Mouse (Mus musculus): ENCODE measurements around the gene Akap7. TPM values are rescaled to one million over a fixed set of nuclear protein-coding genes. Genes with fewer than 3 reads are reported as not detected.

Gene Akap7
- total RNA-seq, 2 experiments from 2014 or later = 68.4 to 70.1 TPM

DNA sequence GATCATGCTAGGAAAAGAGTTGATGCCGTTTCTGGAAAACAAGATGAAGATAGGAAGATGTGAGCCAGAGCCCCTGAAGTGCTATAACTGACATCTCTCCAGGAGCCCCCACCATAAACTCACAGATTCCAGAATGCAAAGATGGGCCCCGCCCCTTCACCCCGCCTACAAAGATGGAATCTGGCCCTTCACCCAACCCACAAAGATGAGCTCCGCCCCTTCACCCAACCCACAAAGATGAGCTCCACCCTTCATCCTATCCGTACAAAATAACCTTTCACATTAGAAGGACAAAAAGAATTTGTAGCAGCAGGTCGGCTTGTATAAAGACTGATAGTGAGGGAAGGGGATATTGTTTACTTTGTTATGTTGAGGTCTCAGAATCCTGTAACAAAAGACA lies 49.5 kb downstream of the Akap7 start:
- no peak for DNase-seq (ENCODE audit: low spot score in 2 of 2)

DNA sequence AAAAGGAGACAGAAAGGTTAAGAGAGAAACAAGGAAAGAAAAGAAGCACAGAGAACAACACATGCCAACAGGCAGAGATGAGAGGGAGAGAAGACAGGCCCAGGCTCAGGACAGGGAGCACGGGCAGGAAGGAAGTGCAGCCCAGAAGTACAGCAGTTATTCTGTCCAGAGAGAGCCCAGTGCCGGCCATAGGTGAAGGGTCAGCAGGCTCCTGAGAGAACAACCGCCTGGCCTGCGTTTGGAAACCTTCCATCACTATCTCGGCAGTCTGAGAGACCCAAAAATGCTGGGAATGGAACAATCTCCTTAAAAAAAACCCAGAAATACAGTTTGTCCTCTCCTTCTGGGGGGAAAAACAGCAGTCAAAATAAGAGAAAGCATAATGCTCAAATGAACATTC lies 50.2 kb downstream of the Akap7 start:
- DNase-seq (ENCODE audit: low spot score in 2 of 2) = no peak

DNA sequence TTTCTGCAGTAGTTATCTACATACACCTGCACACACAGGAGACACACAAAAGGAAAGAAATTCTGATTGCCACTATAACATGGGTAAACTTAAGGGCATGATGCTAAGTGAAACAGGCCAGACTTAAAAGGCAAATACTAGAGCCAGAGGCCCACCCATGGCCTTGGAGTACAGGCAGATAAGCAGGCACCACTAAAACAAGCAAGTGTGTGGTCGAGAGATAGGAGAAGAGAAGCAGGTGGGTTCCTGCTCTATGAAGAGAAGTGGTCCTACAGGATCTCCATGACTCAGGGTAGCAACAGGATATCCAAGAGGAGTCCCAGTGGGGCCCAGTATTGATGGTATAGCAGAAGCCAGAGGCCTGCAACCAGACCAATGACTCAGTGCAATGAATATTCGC lies 54.2 kb downstream of the Akap7 start:
- DNase-seq (ENCODE audit: low spot score in 2 of 2) = no peak

DNA sequence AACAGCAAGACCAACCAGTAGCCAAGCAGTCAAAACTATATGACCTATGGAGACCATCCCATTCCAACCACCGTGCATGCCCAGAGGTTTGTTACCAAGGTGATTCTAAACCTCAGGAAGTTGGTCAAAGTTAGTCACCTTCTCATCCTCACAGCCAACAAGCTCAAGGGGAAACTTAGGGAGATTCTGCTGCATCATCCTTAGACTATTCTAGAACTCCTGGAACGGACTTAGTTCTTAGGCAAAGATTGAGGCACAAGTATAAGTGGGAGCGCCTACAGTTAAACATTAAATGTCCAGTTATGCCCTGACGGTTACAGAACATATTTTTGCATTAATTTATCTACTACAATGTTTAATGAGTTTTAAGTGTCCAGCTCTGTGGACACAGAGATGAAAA lies 54.7 kb downstream of the Akap7 start:
- DNase-seq (ENCODE audit: low spot score in 2 of 2) = no peak

DNA sequence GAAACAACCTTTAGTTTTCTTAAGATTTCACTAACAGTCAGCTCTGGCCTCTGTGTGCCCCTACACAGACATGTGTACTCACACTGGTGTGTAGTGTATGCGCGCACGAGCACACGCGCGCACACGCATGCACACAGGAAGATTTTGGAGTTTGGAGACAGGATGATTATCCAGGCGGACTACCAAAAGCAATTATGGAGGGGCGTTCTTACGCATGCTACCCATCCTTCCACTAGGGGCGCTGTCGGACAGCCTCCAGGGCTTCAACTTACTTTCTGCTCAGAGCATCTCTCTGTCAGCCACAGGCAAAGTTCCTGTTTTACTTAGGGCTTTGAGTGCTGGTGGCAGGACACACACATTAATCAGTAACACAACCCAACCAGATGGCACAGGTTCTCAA lies 57.6 kb downstream of the Akap7 start:
- DNase-seq (ENCODE audit: low spot score in 2 of 2) = peak; percentile 47 to 63

DNA sequence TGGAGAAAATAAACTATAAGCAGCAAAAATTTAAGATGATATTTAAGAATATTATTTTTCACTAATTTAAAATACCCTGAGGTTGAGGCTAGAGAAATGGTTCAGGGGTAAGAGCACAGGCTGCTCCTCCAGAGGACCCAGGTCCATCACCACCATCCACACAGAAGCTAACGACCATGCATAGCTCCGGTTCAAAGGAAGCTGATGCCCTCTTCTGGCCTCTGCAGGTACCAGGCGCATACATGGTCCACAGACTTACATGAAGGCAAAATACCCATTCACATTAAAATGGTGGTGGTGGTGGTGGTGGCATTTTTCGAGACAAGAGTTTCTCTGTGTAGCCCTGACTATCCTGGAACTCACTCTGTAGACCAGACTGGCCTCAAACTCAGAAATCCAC lies 61.5 kb downstream of the Akap7 start:
- DNase-seq (ENCODE audit: low spot score in 2 of 2) = no peak

DNA sequence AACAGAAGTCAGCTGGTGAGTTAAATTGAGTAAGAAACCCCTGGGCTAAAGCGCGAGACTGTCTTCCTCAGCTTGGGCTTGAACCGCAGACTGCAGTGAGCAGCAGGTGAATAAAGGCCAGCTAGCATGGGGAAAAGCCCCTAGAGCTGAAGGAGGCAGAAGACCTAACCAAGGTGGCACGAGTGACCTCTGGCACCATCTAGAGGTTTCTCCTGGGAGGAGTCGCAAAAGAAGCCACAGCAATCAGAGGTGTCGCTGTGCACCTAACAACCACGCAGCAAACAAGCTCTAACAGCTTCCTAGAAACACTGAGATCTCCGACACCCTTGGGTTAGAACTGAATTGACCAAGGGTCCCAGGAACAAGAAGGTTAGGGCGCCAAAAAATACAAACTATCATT lies 68.5 kb downstream of the Akap7 start:
- peak; percentile 47 to 53 for DNase-seq (ENCODE audit: low spot score in 2 of 2)

DNA sequence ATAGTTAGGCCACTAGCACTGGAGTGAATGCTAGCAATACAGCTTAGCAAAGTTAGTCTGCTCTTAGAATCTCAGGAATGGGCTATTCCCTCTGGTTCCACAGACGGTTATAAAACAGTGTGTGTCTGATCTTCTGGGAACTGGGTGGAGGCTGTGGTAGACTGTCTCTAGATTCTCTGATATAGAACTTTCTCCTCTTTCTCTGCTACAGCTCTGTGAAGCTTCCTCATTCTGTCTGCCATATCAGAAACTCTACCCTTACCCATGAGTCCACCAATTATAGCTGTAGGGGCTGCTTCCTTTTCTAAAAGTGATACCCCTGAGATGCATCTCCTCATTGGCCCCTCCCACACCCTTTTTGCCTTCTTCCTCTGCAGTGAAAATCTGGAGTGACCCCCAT lies 73.6 kb downstream of the Akap7 start:
- DNase-seq (ENCODE audit: low spot score in 2 of 2) = no peak

DNA sequence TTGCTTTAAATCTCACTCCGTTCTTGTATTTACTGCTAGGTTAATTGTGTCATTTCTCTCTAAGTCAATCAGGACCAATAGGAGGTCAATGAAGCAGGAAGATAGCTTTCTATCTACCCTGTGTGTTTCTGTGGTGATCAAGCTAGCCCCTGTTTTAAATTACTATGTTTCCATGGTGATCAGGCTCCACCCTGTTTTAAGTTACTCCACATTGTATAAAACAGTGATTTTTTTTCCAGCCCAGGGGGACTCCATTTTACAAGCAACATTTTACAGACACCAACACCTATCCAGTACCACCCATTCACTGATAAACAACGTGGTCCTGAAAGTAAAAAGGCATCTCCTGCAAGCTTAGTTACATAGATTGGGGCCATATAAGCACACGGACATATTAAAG lies 75.0 kb downstream of the Akap7 start:
- DNase-seq (ENCODE audit: low spot score in 2 of 2) = no peak

DNA sequence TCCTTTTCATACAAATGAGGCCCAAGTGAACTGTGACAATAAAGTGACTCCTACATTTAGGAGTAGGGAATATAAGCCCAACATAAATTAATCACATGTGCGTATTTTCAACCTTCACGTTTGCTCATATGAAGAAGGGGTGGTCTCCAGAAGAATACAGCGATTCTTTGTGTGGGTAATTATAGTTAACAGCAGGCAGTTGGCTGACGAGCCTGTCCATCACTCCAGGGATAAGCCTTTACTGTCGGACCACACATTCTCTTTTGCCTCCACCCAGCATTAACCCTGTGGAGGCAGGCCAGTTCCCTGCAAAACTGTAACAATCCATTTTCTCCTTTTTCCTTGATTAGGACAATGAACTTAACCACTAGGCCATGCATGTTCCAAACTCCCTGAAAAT lies 76.3 kb downstream of the Akap7 start:
- no peak for DNase-seq (ENCODE audit: low spot score in 2 of 2)

DNA sequence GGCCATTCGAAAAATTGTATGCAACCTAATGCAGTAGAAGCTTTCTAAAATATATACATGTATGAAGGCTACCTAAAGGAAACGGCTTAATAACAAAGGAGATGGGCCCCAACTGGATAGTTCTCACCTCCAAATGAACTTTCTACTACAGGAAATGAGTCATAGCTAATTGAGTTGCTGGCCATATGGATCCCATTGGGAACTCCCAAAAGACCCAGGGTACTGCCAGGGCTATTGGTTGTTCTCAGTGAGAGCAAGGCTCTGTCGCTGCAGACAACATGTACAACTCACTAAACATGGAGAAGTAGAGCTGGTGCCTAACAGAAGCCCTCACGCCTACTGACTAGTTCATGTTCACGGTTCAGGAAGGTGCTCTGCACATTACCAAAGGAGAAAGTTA lies 83.3 kb downstream of the Akap7 start:
- DNase-seq (ENCODE audit: low spot score in 2 of 2) = no peak

DNA sequence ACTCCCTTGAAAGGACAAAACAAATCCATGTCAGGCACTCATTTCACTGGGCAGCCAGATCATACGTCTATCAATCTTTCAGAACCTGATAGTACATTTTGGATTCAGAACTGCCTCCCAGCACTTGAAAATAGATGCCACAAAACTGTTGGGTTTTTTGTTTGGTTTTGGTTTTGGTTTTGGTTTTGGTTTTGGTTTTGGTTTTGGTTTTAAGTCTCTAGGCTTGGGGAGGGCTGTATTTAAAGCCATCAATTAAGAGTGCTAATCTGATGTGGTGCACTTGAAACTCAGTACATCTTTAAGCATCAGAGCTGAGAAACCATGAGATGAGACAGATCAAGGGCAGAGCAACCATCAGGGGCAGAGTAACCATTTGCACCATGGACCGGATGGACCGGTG lies 86.9 kb downstream of the Akap7 start:
- DNase-seq (ENCODE audit: low spot score in 2 of 2) = no peak

DNA sequence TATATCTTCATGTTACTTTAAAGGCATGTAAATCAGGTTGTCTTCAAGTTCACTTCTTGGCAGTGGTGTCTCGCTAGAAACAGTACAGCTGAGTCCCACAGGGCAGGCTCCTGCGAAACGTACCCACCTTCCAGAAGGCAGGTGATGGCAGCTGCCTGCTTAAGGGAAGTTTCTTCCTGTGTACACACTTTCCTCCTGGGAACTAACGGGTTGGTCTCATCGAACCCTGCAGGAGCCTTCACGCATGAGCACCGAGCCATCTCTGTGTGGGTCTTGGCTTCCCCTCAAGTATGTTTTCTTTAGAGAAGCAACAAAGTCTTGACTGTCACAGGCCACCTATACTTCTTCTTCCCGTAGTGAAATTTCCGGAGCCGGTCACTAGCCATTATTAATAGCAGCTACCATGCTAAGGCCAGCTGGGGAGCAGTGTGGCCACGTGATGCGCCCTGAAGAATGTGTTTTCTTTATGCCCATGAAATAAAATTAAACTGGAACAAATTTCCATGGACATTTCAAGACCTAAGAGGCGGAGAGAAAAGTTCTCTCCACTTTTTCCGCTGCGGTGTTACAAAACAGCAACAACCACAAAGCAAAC lies 87.7 kb downstream of the Akap7 start:
- DNase-seq (ENCODE audit: low spot score in 2 of 2) = no peak

DNA sequence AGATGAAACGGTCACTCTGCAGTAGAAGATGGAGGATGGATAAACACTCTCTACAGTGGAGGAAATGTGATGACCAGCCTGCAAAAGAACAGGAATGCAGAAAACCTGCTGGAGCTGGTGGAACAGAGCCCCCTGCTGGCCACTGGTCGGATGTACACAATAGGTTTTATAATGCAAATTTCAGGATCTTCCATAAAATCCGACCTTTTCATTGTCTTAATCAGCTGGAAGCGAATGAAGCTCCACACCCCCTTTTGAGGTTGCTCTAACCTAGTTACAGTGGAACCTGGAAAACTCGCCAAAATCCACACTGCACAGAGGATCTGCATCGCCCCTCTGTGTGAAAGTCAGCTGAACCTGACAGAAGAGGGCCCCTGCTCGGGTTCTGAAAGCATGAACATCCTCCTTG lies 88.4 kb downstream of the Akap7 start:
- DNase-seq (ENCODE audit: low spot score in 2 of 2) = peak; percentile 80 to 82

DNA sequence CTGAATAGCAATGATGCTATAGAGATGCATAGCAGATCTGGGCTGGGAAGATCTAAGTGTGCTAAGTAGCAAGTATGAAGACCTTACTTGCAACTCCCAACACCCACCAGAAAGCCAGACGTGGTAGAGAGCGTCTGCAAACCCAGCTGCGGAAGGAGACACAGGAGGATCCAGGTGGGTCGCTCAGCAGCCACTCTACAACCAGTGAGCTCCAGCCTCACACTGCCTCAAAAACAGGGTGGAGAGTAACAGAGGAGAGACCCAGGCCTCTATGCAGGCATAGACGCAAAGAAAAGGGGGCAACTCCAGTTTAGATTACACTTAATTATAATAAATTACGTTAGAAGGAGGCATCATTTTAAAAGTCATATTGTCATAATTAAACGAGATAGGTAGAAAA lies 88.9 kb downstream of the Akap7 start:
- no peak for DNase-seq (ENCODE audit: low spot score in 2 of 2)

DNA sequence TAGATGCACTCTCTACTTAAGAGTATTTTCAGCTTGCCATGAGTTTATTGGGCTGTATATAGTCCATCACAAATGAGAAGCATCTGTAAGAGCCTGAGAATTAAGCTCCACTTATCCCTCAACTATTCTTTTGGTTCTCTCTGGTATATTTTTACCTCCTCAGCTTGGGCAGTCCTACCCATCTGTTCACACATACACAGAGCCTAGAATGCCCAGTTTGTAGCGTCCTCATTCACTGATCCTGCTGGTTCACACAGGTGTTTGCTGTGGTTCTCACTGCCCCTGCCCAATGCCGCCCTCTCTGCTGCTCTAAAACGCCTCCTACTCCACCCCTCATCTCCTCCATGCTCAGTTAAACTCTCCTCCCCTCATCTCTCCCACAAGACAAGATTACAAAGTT lies 91.7 kb downstream of the Akap7 start:
- DNase-seq (ENCODE audit: low spot score in 2 of 2) = no peak

DNA sequence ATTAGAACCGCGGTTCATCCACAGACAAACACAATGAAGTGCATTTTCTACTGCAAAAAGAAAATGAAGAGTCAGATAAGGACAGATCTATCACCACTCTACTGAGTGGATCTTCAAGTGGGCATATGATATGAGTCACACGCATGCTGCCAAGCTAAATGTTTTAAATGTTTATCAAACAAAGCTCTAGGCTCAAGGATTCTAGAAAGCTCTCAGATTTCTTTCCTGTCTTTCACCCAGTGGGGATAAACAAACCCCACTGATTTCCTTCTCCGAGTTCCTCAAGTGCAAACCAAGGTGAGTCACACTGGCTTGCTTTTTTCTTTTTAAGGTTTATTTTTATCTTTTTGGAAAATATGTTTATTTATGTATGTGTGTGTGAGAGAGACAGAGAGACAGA lies 94.0 kb downstream of the Akap7 start:
- DNase-seq (ENCODE audit: low spot score in 2 of 2) = no peak

DNA sequence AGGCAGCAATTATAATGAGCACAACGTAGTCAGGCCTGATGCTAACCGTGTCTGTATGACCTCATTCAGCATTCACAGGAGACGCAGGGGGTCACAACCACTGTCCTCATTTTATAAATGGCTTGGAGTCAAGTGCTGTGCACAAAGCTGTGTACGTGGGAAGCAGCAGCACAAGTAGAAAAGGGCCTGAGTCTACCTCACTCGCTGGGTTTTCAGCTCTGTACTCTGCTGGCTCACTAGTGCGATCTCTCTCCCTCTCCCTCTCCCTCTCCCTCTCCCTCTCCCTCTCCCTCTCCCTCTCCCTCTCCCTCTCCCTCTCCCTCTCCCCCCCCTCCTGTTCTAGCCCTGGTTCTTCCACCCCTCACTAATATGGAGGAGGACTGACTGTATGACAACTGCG lies 99.1 kb downstream of the Akap7 start:
- no peak for DNase-seq (ENCODE audit: low spot score in 2 of 2)

DNA sequence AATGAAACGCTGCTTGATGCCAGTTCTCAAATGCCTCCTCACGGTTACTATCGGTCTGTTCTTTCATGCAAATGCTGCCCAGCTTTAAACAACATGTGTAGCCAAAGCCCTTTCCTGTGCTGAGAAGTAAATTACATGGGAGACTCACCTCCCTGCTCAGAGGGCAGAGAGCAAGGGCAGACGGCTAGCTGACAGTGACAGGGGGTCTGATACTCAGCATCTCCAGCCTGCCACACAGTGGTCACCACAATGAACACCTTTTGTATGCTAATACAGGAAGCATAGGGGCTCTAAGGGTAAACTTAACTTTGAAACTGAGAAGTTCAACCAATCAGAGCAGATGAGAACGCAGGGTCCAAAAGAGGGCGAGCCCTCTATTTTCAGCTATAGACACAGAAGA lies 99.8 kb downstream of the Akap7 start:
- no peak for DNase-seq (ENCODE audit: low spot score in 2 of 2)

DNA sequence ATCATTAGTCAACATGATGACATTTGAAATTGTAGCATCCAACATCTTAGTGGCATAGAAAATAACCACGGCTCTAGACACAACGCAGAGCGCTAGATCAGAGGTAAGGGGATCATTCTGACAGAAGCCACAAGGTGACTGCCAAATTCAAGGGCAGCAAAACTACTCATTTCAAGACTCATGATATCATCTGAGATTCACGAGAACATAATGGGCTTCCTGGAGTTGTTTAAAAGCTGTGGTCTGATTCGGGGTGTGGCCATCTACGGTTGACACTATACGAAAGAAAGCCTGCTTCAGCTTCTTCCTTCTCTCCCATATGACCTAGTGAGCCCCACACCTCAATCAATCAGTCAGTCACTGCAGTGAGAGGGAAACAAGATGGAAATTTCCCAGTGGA lies 107.0 kb downstream of the Akap7 start:
- DNase-seq (ENCODE audit: low spot score in 2 of 2) = no peak

DNA sequence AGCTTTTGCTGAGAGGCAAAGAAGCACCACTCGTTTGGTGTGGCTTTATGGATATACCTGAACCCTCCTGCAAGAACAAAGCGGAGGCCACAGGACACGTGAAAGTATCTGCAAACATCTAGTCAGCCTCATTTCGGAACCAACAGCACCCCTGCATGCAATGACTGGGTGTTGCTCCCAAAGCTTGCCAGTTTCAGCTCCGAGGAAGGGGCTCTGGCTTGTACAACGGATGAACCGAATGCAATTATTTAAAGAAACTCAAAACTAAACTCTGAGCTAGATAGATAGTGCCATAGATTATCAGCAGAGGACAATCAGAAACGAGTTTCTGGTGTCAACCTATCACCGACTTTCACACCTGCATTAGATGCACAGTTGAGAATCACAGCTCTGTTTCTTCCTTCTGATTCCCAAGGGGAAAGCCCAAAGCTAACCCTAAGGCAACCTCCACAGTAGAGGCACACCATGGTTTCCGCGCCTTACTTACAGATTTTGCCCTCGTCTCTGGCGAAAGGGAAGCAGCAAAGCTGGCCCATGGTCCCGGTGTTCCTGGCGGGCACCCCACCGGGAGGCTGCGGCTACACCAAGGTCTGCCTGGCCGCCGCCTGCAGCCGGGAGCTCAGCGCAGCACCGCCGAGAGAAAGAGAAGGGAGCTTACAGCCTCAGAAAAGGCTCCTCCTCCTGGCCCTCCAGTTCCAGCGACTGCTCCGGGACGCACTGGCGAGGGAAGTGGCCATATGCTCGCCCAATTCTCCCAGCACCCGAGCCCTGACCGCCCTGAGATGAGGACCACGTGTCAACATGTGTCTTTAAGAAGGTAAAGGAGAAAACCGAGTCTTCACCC lies 107.9 kb downstream of the Akap7 start:
- DNase-seq (ENCODE audit: low spot score in 2 of 2) = peak; percentile 57 to 78

DNA sequence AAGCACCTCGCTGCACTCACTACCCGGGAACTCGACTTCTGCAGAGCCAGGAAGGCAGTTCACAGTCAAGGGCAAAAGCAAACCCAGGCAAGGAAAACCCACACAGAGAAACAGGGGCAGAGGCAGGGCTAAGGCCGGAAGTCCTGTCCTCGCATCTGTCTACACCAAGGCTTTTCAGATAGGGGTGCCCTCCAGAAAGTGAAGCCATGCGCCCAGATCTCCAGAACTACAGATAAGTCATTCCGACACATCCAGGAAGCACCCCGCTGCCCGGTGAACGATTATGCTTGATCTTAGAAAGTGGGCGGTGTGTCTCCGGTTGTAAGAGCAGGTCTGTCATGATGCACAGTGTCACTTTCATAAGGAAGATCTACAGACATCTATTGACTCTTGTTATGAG lies 109.1 kb downstream of the Akap7 start:
- DNase-seq (ENCODE audit: low spot score in 2 of 2) = no peak

DNA sequence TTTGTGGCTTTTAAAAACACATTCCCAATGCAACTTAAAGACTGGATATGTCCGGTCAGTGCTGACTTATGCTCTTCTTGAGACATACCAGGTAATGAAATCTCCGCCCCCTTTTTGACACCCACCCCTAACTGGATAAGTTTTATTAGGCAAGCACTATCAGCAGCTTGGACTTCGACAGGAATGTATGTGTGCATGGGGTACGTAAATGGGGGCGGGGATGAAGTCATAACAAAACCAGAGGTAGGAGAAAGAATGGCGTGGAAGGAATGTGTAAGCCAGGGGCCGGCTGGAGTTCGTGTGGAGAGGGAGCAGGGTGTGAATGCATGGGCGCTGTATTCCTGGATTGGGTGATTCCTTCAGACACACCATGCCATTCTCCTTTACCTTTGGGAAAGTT lies 109.6 kb downstream of the Akap7 start:
- no peak for DNase-seq (ENCODE audit: low spot score in 2 of 2)

All from left cerebral cortex, adult 18-20 months (tissue).